Mouse (Mus musculus) monocyte, adult 5-6 weeks (primary cell): ENCODE measurements around the gene Rab44. TPM values are rescaled to one million over a fixed set of nuclear protein-coding genes. Genes with fewer than 3 reads are reported as not detected.

ENCODE experiments used
- ATAC-seq: fragments of 153-309, 156-312 bp; replicated peaks from 2 replicates; pipeline ENCODE4 v1.8.0; 2017; ENCODE audit warnings: mild to moderate bottlenecking; ENCODE audit not compliant: low TSS enrichment, insufficient number of reproducible peaks, severe bottlenecking, poor library complexity, low FRiP score
- total RNA-seq: library from RNA; stranded (forward); fragments of 200-1000, 200-491, 200-594 nt; gene quantifications from 3 replicates; pipeline ENCODE4 v1.2.3, GENCODE M21; 2017

Rab44 gene
- total RNA-seq, 1 experiment from 2014 or later = 83.3 TPM

DNA sequence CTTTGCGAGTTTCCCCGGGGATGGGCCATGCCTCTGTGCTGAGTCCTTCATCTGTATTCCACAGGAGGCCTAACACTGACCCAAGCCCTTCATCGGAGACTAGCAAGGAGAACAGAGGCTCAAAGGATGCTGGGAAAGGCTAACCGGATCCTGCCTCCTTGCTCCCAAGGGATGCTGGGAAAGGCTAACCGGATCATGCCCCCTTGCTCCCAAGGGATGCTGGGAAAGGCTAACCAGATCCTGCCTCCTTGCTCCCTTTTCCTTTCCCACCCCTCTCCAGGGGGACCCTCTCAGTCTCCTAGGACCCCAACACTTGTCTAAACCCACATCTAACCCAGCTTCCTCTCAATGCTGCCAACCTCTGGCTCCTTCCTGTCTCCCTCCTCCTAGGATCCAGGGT is 45.4 kb downstream of the Rab44 start:
- ATAC-seq = no peak

DNA sequence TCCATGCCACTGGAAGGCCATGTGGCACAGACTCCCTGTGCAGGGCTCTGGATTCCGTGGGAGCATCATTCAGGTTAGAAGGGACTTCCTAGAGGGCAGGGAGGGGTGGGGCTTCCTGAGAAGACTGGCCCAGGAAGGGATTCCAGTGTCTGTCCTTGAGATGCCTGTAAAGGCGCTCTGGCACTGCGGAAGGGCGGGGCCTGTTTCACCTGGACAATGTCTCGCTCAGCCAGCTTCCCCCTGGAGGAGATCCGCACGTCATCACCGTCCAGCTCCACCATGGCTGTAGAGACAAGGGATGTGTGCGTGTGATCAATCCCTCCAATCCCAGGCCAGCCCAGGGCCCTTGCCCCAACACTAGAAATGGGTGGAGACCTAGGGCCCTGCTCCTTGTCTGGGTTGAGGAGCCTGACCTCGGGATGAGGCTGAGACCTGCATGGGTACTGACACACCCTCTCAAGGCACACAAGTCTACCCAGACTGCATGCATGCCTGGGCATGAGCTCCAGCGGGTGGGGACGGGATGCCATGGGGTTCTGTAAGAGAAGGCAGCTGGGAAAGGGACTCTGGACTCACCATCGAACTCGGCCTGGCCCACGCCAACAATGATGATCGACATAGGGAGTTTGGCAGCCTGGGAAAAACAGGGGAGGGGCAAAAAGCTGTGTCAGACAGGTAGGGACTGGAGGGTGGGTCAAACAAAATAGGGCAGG is 46.0 kb downstream of the Rab44 start:
- ATAC-seq = no peak

GRCm38 (mm10) chr17:29162334-29162733 is 48.4 kb downstream of the Rab44 start:
- 0 out of 2 replicates have a peak, but pooled peaks have one; percentile 6 for ATAC-seq

DNA sequence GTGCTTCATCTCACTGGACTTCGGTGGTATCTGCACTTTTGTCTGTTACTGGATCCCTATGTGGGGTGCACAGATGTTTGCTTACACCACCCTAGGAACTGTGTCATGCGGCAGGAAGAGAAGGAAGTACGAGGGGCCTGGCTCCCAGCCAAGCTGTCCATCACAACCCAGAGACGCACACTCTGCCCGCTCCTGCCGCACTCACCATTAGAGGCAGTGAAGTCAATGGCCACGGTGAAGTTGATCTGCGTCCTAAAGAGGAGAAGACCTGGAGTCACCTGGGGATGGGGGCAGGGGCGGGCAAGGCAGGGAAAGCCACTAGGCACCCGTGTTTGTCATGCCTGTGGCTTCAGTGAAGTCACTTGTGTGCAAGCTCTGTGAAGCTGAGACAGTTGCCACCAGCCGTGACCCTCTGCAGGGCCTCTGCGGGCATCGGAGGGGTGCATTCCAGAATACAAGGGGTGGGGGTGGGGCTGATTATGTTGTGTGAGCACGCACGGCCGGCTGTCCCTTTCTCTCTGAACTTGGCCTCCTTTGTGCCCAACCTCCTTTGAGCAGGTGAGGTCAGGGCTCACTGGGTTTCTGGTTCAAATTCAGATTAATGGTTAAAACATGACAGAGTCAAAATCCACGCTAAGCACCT is 50.6 kb downstream of the Rab44 start:
- ATAC-seq = no peak

GRCm38 (mm10) chr17:29165452-29165851 is 51.5 kb downstream of the Rab44 start:
- ATAC-seq = no peak

- ATAC-seq = no peak
These were observed 52.1 kb downstream of the Rab44 start for GRCm38 (mm10) chr17:29165967-29166578.

- no peak for ATAC-seq
These were observed 53.4 kb downstream of the Rab44 start for GRCm38 (mm10) chr17:29167371-29167770.

DNA sequence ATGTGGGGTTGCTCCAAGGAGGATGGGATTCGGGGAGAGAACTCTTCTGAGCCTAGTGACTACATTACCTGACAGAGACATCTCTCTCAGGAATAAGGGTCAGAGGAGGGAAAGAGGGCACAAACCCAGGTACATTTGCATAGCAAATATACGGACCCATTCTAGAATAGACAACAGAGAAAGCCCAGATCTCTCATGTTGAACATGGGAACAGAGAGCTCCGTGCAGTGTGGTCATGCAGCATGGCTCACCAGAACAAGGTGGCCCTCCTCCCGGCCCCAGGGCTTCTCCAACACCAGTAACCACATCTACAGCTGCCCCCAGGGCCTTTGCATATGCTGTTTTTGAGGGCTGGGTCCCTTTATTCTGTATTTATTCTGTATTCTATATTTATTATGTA is 54.5 kb downstream of the Rab44 start:
- ATAC-seq = no peak

GRCm38 (mm10) chr17:29168996-29169601 is 55.2 kb downstream of the Rab44 start:
- ATAC-seq = no peak

GRCm38 (mm10) chr17:29170431-29171000 is 56.6 kb downstream of the Rab44 start:
- ATAC-seq = no peak

- peak; percentile 80 for ATAC-seq
These were observed 57.2 kb downstream of the Rab44 start for GRCm38 (mm10) chr17:29171001-29171772.

GRCm38 (mm10) chr17:29172062-29172461 is 58.1 kb downstream of the Rab44 start:
- peak; percentile 21; the same call in 1 of the 2 replicates for ATAC-seq

GRCm38 (mm10) chr17:29173165-29173564 is 59.2 kb downstream of the Rab44 start:
- no peak for ATAC-seq

DNA sequence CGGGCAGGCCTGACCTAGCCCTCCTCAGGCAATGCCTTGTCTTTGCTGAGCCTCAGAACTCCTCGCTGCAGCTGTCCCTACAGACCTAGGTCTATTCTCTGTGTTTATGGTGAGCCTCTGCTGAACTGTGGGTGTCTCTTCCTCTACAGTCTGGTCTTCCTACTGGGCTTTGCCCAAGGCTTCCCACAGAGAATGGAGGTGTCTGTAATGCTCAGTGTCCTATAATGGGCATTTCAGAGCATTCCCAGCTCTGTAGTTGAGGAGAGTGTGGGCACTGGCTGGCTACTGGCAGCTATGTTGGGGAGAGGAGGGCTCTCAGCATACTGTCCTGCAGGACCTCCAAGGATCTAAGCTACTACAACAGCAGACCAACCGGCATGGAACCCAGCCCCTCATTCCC is 61.7 kb downstream of the Rab44 start:
- no peak for ATAC-seq

- ATAC-seq = no peak
These were observed 62.7 kb downstream of the Rab44 start for GRCm38 (mm10) chr17:29176391-29177267.

DNA sequence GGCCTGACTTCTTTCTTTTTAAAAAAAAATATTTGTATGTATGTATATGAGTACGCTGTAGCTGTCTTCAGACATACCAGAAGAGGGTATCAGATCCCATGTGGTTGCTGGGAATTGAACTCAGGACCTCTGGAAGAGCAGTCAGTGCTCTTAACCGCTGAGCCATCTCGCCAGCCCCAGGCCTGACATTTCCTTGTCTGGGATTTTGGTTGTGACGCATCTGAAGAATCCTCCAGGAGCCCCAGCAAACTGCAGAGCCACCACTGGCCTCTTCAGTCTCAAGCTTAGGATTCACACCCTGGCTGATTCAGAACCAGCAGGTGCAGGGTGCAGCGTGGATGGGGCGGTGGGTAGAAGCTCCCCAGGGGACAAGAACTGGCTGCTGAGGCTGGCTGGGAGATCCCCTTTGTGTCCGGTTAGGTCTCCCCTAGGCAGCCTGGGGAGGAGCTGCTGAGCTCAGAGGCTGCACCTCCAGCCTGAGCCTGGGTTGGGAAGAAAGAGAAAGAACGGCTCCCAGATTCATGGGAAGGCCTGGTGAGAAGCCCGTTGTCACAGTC is 64.6 kb downstream of the Rab44 start:
- no peak for ATAC-seq

DNA sequence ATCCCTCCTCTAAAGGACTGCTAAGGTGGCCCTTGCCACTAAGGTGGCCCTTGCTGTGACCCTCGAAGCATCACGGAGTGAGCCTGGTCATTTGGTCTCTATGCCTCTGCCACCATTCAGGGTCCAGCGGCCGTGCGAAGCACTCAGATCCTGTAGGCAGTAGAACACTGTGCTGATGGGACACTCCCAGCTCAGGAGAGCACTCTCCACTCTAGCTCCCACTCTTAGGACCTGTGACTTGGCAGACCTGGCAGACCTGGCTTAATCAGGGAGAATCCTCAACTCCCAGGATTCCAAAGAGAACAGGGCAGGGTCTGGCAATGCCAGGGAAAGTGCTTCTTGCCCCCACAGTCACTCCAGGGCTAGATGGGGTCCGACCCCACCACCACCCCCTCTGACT is 66.0 kb downstream of the Rab44 start:
- ATAC-seq = no peak
